Mouse (Mus musculus) limb, embryonic 11.5 days (tissue): ENCODE measurements around the gene Gm3173. TPM values are rescaled to one million over a fixed set of nuclear protein-coding genes. Genes with fewer than 3 reads are reported as not detected.
"Not testable (repeated sequence)": the region's sequence is repeated elsewhere in the genome, so short reads cannot be mapped to it uniquely, and the experiment has no call there.

ENCODE experiments used
- ATAC-seq: fragments of 200-750 bp; cut with Nextera tagmentation; 2 replicates; pipeline ENCODE4 v1.8.0; 2017; ENCODE audit warnings: low read depth; ENCODE audit not compliant: insufficient number of reproducible peaks, low FRiP score, low TSS enrichment
- DNase-seq: peaks from one replicate; pipeline ENCODE4 v3.0.0-alpha.2; 2015; ENCODE audit warnings: low spot score
- H3K27ac ChIP-seq: fragments of 300-500 bp; sonication (generic); replicated peaks from 2 replicates; pipeline ENCODE4 v1.5.1; 2014; ENCODE audit warnings: low read depth, mild to moderate bottlenecking, low read length
- H3K27me3 ChIP-seq: fragments of 300-500 bp; sonication (generic); 2 replicates; pipeline ENCODE4 v1.6.1; 2014; ENCODE audit warnings: mild to moderate bottlenecking, low read length, mixed read lengths; ENCODE audit not compliant: control insufficient read depth, insufficient read depth
- H3K36me3 ChIP-seq: fragments of 300-500 bp; sonication (generic); 2 replicates; pipeline ENCODE4 v1.6.1; 2014; ENCODE audit warnings: mild to moderate bottlenecking, low read length, moderate library complexity, mixed read lengths; ENCODE audit not compliant: control insufficient read depth, insufficient read depth
- H3K4me1 ChIP-seq: fragments of 300-500 bp; sonication (generic); 2 replicates; pipeline ENCODE4 v1.6.1; 2014; ENCODE audit warnings: low read length, mixed read lengths; ENCODE audit not compliant: control insufficient read depth, insufficient read depth
- H3K4me2 ChIP-seq: fragments of 300-500 bp; sonication (generic); 2 replicates; pipeline ENCODE4 v1.6.1; 2014; ENCODE audit warnings: low read depth, mild to moderate bottlenecking, moderate library complexity; ENCODE audit not compliant: severe bottlenecking
- H3K4me3 ChIP-seq: fragments of 300-500 bp; sonication (generic); 2 replicates; pipeline ENCODE4 v1.5.1; 2014; ENCODE audit warnings: low read depth, low read length
- H3K9ac ChIP-seq: fragments of 300-500 bp; sonication (generic); 2 replicates; pipeline ENCODE4 v1.6.1; 2014; ENCODE audit warnings: mild to moderate bottlenecking, low read length
- H3K9me3 ChIP-seq: fragments of 300-500 bp; sonication (generic); 2 replicates; pipeline ENCODE4 v1.6.1; 2016; ENCODE audit warnings: low read length; ENCODE audit not compliant: control insufficient read depth
- WGBS: fragments of 180-500 bp; shearing (Covaris S2); extraction: QIAGEN DNeasy Blood & Tissue Kit; methylation state at CpG from one replicate; pipeline ENCODE4 v1.1.7; 2014; 5-methylcytosine and 5-hydroxymethylcytosine counted together
- polyA plus RNA-seq: library from polyadenylated mRNA; unstranded; fragments of >200 nt; fragmentation: Nextera tagmentation; extraction: Ambion mirVana; gene quantifications from 2 replicates; pipeline ENCODE4 v1.2.1, GENCODE M21; 2014

Gene Gm3173
- polyA plus RNA-seq, 1 experiment from 2014 or later, result not detected

DNA sequence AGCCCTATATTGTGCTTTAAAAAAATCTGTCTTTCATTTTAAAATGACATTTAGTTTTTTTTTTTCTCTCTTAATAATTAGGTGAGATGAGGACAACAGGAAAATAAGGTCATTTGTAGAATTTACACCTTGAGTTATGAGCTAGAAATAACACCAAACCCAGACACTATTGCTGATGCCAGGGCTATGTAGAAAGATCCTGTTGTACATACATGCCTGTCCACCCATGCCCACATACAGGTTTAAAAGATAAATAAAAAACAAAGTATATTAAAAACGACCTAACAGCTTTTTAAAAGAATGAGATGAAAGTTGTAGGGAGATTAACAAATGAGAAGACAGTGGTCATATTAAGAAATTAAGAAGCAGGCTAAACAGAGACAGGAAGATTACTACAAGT is 20.9 kb upstream of the Gm3173 start:
- not testable (repeated sequence) for H3K9me3 ChIP-seq, H3K4me1 ChIP-seq, H3K4me2 ChIP-seq, H3K9ac ChIP-seq, ATAC-seq, H3K36me3 ChIP-seq, H3K4me3 ChIP-seq, H3K27me3 ChIP-seq, H3K27ac ChIP-seq, DNase-seq
- 38% methylated on average over 1 of the region's 1 CpGs for WGBS

DNA sequence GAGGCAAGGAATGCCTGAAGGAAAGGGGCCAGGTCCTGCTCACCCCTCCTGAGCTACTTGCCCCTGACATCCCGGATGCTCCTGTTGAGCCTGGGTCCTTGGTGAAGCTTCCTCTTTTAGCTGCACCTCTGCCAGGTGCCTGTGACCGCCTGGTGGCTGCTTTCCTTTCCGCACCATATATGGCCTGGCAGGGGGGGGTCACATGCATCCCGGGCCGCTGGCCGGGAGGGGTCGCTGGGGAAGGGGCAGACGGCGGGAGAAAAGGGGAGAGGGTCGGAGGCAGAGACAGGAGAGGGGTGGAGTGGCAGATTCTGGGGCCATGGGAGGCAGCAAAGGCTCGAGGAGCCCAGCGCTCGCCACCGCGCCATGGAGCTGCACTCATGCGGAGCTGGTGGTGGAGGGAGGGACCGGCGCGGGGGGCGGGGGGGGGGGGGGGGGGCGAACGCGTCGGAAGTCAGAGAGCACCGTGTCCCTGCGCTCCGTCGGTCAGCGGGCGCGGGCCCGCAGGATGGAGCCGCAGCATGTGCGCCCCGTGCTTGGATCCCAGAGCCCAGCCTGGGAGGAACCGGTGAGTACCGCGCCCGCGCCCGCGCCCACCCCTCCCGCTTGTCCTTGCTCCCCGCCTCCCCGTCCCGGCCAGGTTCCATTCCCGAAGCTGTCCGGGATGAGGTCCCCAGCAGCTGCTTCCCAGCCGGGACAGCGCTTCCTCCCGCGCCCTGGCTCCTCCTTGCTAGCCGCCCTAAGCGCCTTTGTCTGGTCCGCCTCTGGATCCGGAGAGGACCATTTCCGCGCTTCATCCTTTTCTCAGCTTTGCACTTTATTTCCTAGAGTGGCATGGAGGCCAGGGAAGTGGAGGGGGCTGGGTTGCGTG is 15.6 kb upstream of the Gm3173 start, which contains the start of gene Gm3164:
Gm3164 (plus strand) TSS at position 484 of the 871 bp plus-strand sequence.
- Histone ChIP-seq H3K4me2 (peak within 1 kb of the TSS; percentile 52), H3K9ac (peak within 1 kb of the TSS; percentile 22; the same call in 1 of the 2 replicates), H3K4me3 (peak within 1 kb of the TSS; percentile 24)
- DNase-seq, result peak; percentile 33
- not testable (repeated sequence) for H3K27me3 ChIP-seq, ATAC-seq, H3K9me3 ChIP-seq, H3K27ac ChIP-seq, H3K36me3 ChIP-seq, H3K4me1 ChIP-seq
- 1% methylated on average over 24 of the region's 59 CpGs for WGBS

DNA sequence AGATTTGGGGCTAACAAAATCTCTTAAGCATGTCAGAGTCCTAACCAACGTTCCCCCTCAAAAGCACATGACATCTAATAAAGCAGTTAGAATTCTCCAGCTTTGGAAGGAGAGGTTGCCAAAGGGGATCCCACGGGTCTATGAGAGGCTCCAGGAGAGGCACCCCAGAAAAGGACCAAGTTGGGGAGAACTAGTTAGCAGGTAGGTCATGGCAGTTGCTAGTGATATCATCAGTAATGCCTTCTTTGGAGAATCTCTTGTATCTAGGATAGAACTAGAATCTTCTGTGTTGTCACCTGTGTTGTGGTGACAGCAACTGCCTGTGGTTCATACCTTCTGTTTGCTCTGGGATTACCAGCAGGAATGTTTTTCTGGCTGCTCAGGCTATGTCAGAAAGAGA is 50.7 kb downstream of the Gm3173 start, which contains the start of gene Gm3182:
Gm3182 (plus strand) TSS at position 301 of the 400 bp plus-strand sequence.
- not testable (repeated sequence) for H3K36me3 ChIP-seq, ATAC-seq, H3K27me3 ChIP-seq, H3K9ac ChIP-seq, H3K27ac ChIP-seq, H3K4me1 ChIP-seq, H3K4me3 ChIP-seq, DNase-seq, H3K9me3 ChIP-seq, H3K4me2 ChIP-seq
- no CpG with 5 or more reads among the region's 2 CpGs for WGBS

DNA sequence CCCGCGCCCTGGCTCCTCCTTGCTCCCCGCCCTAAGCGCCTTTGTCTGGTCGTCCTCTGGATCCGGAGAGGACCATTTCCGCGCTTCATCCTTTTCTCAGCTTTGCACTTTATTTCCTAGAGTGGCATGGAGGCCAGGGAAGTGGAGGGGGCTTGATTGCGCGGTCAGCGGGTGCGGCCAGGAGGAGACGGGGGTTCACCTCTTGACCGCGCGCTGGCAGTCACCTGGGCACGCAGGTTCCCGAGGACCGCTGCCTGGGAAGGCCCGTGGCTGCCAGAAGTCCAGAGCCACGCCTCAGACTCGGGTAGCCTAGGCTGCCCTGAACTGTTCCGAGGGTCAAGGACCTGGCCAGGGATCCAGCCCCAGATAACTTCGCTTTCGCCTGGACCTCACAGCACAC is 68.6 kb downstream of the Gm3173 start:
- H3K36me3 ChIP-seq, H3K9me3 ChIP-seq, H3K4me3 ChIP-seq, ATAC-seq, H3K9ac ChIP-seq, H3K27me3 ChIP-seq, H3K4me1 ChIP-seq, H3K27ac ChIP-seq: not testable (repeated sequence)
- 0% methylated on average over 16 of the region's 25 CpGs for WGBS
- H3K4me2 ChIP-seq, result peak overlapping the region; percentile 36
- peak; percentile 18 for DNase-seq

GRCm38 (mm10) chr14:4555105-4555504 is 124.3 kb downstream of the Gm3173 start, which contains the start of gene Gm3047:
TSS of gene Gm3047 (plus strand) at chr14:4555405.
- not testable (repeated sequence) for H3K4me1 ChIP-seq, ATAC-seq, DNase-seq, H3K4me3 ChIP-seq, H3K9me3 ChIP-seq, H3K36me3 ChIP-seq, H3K9ac ChIP-seq, H3K27me3 ChIP-seq, H3K4me2 ChIP-seq, H3K27ac ChIP-seq
- WGBS, result no CpG with 5 or more reads among the region's 2 CpGs

Other genes starting within 250 kb of the Gm3173 start
- gene Gm2974, start 248.4 kb upstream of the Gm3173 start, polyA plus RNA-seq, result 0.13 and 0.34 TPM in 2 replicates
- gene Gm3138, start 181.4 kb upstream of the Gm3173 start, polyA plus RNA-seq, result not detected in 2 replicates
- gene Gm3149, start 113.7 kb upstream of the Gm3173 start, polyA plus RNA-seq, result not detected in 2 replicates
- gene 2610042L04Rik, start 96.2 kb upstream of the Gm3173 start, polyA plus RNA-seq, result 0.20 and 0.47 TPM in 2 replicates
- not detected in 2 replicates for gene Gm3159, start 33.5 kb upstream of the Gm3173 start, polyA plus RNA-seq
- gene Gm3164, start 15.5 kb upstream of the Gm3173 start, polyA plus RNA-seq, result 0.96 and 1.0 TPM in 2 replicates
- not detected in 2 replicates for gene Gm3182, start 50.8 kb downstream of the Gm3173 start, polyA plus RNA-seq
- not detected in 2 replicates for gene Gm3047, start 124.4 kb downstream of the Gm3173 start, polyA plus RNA-seq
- gene Gm8159, start 201.4 kb downstream of the Gm3173 start, polyA plus RNA-seq, result not detected in 2 replicates
- not detected in 2 replicates for gene Gm3239, start 233.2 kb downstream of the Gm3173 start, polyA plus RNA-seq